Mouse (Mus musculus): ENCODE data around the gene BC107364. TPM values are rescaled to one million over a fixed set of nuclear protein-coding genes. Genes with fewer than 3 reads are reported as not detected.
"Not testable (repeated sequence)": the region's sequence is repeated elsewhere in the genome, so short reads cannot be mapped to it uniquely, and the experiment has no call there.

The BC107364 gene
- not detected in 2 replicates for polyA plus RNA-seq (2016; fragmentation: Nextera tagmentation; extraction: Ambion mirVana)

GRCm38 (mm10) chr3:96452262-96452661 lies at the start of gene BC107364:
Gene BC107364 (minus strand): TSS chr3:96452306.
- H3K27ac ChIP-seq; H3K4me2 ChIP-seq; H3K4me1 ChIP-seq; H3K9me3 ChIP-seq (replicated peaks); H3K4me3 ChIP-seq; H3K36me3 ChIP-seq; H3K9ac ChIP-seq: not testable (repeated sequence)
- H3K27me3 ChIP-seq (replicated peaks): peaks cover 12% of the 10 kb centered on the region
- ATAC-seq: peak; percentile 65
- WGBS (ENCODE audit: insufficient replicate concordance): no CpG with 5 or more reads among the region's 48 CpGs

GRCm38 (mm10) chr3:96501391-96502115 lies 49.4 kb upstream of the BC107364 start:
- 1% methylated on average over 32 of the region's 32 CpGs for WGBS (ENCODE audit: insufficient replicate concordance)
- H3K4me3 ChIP-seq: peak overlapping the region; percentile 75
- ATAC-seq: peak; percentile 58; the same call in 1 of the 2 replicates
- H3K9me3 ChIP-seq (replicated peaks): no peaks in the 10 kb centered on the region
- H3K4me1 ChIP-seq: peaks cover 27% of the 10 kb centered on the region
- peak overlapping the region; percentile 96 for H3K4me2 ChIP-seq
- peak overlapping the region; percentile 90 for H3K27ac ChIP-seq
- peak overlapping the region; percentile 77 for H3K9ac ChIP-seq
- H3K27me3 ChIP-seq (replicated peaks): no peaks in the 10 kb centered on the region
- H3K36me3 ChIP-seq: no peaks in the 10 kb centered on the region

DNA sequence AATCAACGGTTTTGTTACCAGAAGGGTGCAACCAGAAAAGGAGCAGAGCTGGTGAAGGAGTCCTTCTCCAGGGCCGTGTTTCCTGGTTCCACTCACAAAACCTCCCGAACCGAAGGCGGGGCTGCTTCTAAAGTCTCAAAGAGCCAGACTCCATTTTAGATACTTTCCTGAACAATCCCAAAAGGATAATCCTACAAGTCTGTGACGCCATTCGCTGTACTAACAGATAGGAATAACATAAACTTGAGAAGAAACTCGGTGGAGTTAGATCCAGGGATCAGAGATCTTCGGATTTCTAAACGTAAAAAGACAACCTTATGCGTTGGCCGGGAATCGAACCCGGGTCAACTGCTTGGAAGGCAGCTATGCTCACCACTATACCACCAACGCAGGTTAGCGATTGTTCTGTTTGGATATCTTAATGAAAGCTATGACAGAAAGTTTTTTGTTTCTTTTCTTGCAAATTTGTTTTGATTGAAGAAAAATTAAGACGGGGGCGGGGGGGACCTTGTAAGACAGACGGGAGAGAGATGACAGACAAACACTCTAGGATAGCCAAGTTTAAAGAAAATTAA lies 48.7 kb upstream of the BC107364 start:
- 0% methylated on average over 19 of the region's 19 CpGs for WGBS (ENCODE audit: insufficient replicate concordance)
- H3K27ac ChIP-seq: peak overlapping the region; percentile 92
- H3K9ac ChIP-seq: peak overlapping the region; percentile 79
- H3K4me2 ChIP-seq: peak overlapping the region; percentile 96
- H3K36me3 ChIP-seq: no peaks in the 10 kb centered on the region
- H3K9me3 ChIP-seq (replicated peaks): no peaks in the 10 kb centered on the region
- H3K27me3 ChIP-seq (replicated peaks): no peaks in the 10 kb centered on the region
- peak; percentile 48 for ATAC-seq
- peak overlapping the region; percentile 75 for H3K4me3 ChIP-seq
- H3K4me1 ChIP-seq: peaks cover 34% of the 10 kb centered on the region

GRCm38 (mm10) chr3:96500289-96500621 lies 48.1 kb upstream of the BC107364 start:
- Histone ChIP-seq H3K9ac (peak overlapping the region; percentile 79), H3K36me3 (no peaks in the 10 kb centered on the region), H3K4me1 (peaks cover 34% of the 10 kb centered on the region), H3K9me3 (replicated peaks) (no peaks in the 10 kb centered on the region), H3K27ac (peak overlapping the region; percentile 92), H3K4me2 (peak overlapping the region; percentile 96), H3K27me3 (replicated peaks) (no peaks in the 10 kb centered on the region), H3K4me3 (peak overlapping the region; percentile 75)
- under 1% methylated on average over 17 of the region's 17 CpGs for WGBS (ENCODE audit: insufficient replicate concordance)
- ATAC-seq: peak; percentile 66

DNA sequence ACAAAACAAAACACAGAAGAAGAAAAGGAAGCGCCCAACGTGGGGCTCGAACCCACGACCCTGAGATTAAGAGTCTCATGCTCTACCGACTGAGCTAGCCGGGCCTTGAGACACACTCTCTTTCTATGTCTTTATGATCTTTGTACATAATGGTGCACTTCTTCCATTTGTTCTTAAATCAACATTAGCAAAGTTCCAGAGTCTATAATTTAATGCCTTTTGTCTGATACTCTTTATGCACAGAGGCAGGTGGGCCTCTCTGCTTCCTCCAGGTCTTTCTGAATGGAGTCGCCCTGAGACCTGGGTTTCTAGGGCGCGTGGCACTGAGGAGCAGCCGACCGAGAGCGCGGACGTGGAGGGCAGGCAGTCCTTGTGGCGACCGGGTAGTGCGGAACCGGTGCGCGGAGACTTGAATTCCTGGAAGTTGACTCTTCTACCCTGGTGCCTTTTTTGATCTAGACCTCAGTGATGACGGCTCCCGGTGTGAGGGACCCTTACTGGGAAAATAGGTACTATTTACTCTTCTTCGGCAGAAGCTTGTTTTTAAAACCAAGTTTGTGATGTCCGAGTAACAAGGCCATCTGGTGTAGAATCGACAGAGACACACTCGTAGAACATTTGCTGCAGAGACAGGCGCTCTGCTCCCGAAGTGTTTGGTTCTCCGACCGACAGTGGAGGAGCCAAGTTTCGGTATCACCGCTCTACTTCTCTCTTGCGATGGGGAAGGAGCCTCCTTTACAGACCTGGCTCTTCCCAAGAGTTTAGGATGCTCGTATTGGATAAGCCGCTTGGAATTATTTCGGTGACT lies 47.6 kb upstream of the BC107364 start:
- WGBS (ENCODE audit: insufficient replicate concordance): under 1% methylated on average over 36 of the region's 36 CpGs
- peak overlapping the region; percentile 79 for H3K9ac ChIP-seq
- H3K27me3 ChIP-seq (replicated peaks): no peaks in the 10 kb centered on the region
- H3K4me2 ChIP-seq: peak overlapping the region; percentile 96
- peaks cover 34% of the 10 kb centered on the region for H3K4me1 ChIP-seq
- peak; percentile 51 for ATAC-seq
- no peaks in the 10 kb centered on the region for H3K9me3 ChIP-seq (replicated peaks)
- H3K36me3 ChIP-seq: no peaks in the 10 kb centered on the region
- H3K27ac ChIP-seq: peak overlapping the region; percentile 90
- peak overlapping the region; percentile 75 for H3K4me3 ChIP-seq

GRCm38 (mm10) chr3:96498476-96499245 lies 46.6 kb upstream of the BC107364 start:
- Histone ChIP-seq H3K27me3 (replicated peaks) (no peaks in the 10 kb centered on the region), H3K36me3 (no peaks in the 10 kb centered on the region), H3K27ac (peak overlapping the region; percentile 68), H3K4me2 (peak overlapping the region; percentile 96), H3K4me1 (peaks cover 34% of the 10 kb centered on the region), H3K9ac (no peak overlapping the region), H3K4me3 (no peak overlapping the region), H3K9me3 (replicated peaks) (no peaks in the 10 kb centered on the region)
- 69% methylated on average over 4 of the region's 4 CpGs for WGBS (ENCODE audit: insufficient replicate concordance)
- no peak for ATAC-seq

- H3K27me3 ChIP-seq (replicated peaks): no peaks in the 10 kb centered on the region
- peaks cover 35% of the 10 kb centered on the region for H3K4me1 ChIP-seq
- H3K4me2 ChIP-seq: peak overlapping the region; percentile 82
- H3K27ac ChIP-seq: peak overlapping the region; percentile 74
- H3K9ac ChIP-seq: peak overlapping the region; percentile 71
- under 1% methylated on average over 19 of the region's 19 CpGs for WGBS (ENCODE audit: insufficient replicate concordance)
- H3K9me3 ChIP-seq (replicated peaks): no peaks in the 10 kb centered on the region
- no peaks in the 10 kb centered on the region for H3K36me3 ChIP-seq
- peak; percentile 66 for ATAC-seq
- H3K4me3 ChIP-seq: peak overlapping the region; percentile 67
Measured at GRCm38 (mm10) chr3:96497451-96498028, 45.4 kb upstream of the BC107364 start.

DNA sequence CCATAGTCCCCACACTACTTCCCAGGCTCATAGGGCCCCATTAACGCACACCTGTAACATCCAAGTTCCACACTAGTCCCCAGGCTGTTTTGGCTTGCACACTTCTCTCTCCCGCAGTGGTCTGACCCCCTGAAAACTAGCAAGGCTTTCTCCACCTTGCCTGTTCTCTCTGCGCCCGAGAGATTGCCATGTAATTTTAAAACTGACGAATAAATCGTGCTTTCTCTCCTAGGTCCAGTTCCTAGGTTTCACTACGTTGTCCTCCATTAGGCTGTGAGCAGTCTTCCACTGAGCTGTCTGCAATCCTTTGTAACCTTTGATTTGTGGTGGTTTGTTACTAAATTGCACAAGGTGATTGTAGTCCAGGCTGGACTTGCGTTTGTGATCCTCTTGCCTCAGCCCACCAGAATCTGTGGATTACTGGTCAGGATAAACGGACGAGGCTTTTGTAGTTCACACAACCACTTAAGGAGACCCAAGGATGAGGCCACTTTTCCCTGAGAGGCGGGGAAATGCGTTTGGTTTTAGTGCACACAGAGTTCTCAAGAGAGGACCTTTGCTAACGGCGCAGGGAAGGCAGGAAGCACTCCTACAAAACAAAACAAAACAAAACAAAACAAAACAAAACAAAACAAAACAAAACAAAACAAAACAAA lies 44.6 kb upstream of the BC107364 start:
- not testable (repeated sequence) for H3K36me3 ChIP-seq; H3K27me3 ChIP-seq (replicated peaks); ATAC-seq; H3K9me3 ChIP-seq (replicated peaks)
- H3K9ac ChIP-seq: peak overlapping the region; percentile 71
- peaks cover 35% of the 10 kb centered on the region for H3K4me1 ChIP-seq
- peak overlapping the region; percentile 67 for H3K4me3 ChIP-seq
- WGBS (ENCODE audit: insufficient replicate concordance): 20% methylated on average over 14 of the region's 14 CpGs
- H3K27ac ChIP-seq: 0 out of 2 replicates have a peak overlapping the region, but pooled peaks have one; percentile 32
- H3K4me2 ChIP-seq: peak overlapping the region; percentile 82

DNA sequence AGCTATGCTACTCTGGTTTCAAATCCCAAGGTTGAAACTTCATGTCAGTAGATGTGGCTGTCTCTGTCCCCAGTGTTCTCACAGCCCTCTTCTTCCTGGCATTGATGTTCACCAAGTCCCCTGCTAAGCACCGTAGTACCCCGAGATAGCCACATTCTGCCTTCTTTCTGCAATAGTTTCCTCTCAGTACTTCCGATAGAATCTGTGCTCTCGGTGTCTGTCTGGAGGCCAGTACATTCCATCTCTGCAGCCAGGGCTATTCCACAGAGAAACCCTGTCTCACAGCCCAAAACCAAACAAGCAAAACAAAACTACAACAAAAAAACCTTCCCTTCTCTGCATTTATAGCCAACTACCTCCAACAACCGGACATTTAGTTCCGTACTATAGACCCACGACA lies 44.1 kb upstream of the BC107364 start:
- 63% methylated on average over 7 of the region's 7 CpGs for WGBS (ENCODE audit: insufficient replicate concordance)
- H3K4me3 ChIP-seq: no peak overlapping the region; the same call in 1 of the 2 replicates
- peak overlapping the region; percentile 82 for H3K4me2 ChIP-seq

DNA sequence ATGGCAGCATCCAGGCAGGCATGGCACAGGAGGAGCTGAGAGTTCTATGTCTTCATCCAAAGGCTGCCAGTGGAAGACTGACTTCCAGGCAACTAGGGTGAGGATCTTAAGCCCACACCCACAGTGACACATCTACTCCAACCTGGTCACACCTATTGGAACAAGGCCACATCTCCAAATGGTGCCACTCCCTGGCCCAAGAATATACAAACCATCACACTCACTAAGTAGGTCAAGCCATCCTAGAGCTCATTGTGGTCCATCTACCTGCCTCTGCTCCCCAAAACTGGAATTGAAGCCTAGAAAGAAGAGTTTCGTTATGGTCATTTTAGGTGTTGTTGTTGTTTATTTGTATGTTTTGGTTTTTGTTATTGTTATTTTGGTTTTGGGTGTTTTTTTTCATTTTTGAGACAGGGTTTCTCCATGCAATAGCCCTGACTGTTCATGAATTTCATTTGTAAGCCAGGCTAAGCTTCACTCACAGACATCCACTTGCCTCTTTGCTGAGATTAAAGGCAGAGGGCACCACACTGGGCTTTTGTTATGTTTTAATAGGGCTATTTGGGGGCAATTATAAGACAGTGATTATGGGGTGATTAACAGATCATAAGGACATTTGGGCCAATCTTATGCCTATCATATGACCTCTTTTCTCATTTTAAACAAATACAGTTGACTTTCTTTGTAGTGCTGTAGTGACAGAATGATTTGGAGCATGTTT lies 43.5 kb upstream of the BC107364 start:
- no peak overlapping the region for H3K4me2 ChIP-seq
- H3K36me3 ChIP-seq: no peaks in the 10 kb centered on the region
- H3K27me3 ChIP-seq (replicated peaks): no peaks in the 10 kb centered on the region
- no peak overlapping the region for H3K9ac ChIP-seq
- no peak overlapping the region for H3K4me3 ChIP-seq
- 74% methylated on average over 1 of the region's 1 CpGs for WGBS (ENCODE audit: insufficient replicate concordance)
- no peak for ATAC-seq
- no peaks in the 10 kb centered on the region for H3K9me3 ChIP-seq (replicated peaks)
- H3K4me1 ChIP-seq: peaks cover 35% of the 10 kb centered on the region
- no peak overlapping the region for H3K27ac ChIP-seq

More for the DNA sequence above, 44.1 kb upstream of the BC107364 start:
- ATAC-seq: no peak
- no peak overlapping the region for H3K27ac ChIP-seq
- H3K9me3 ChIP-seq (replicated peaks): no peaks in the 10 kb centered on the region
- no peaks in the 10 kb centered on the region for H3K27me3 ChIP-seq (replicated peaks)
- peaks cover 35% of the 10 kb centered on the region for H3K4me1 ChIP-seq
- peak overlapping the region; percentile 71; the same call in 1 of the 2 replicates for H3K9ac ChIP-seq
- H3K36me3 ChIP-seq: no peaks in the 10 kb centered on the region
